Mouse (Mus musculus) WW6 (cell line): ENCODE results near the gene Dek.

Experiments used
- DNase-seq: peaks from one replicate; pipeline ENCODE4 v3.0.0-alpha.2; 2013; ENCODE audit warnings: low read depth, low spot score

Gene Dek

GRCm38 (mm10) chr13:47111185-47111584 lies 5.2 kb upstream of the Dek start:
- DNase-seq: no peak

- no peak for DNase-seq
Observed at GRCm38 (mm10) chr13:47109239-47109638, 3.2 kb upstream of the Dek start.

GRCm38 (mm10) chr13:47106580-47106888 lies 533 bp upstream of the Dek start:
- DNase-seq: no peak

GRCm38 (mm10) chr13:47104856-47105541 lies 1.0 kb downstream of the Dek start:
- DNase-seq: no peak

GRCm38 (mm10) chr13:47104146-47104545 lies 1.9 kb downstream of the Dek start:
- DNase-seq: no peak

- no peak for DNase-seq
Observed at GRCm38 (mm10) chr13:47100587-47100986, 5.4 kb downstream of the Dek start.

GRCm38 (mm10) chr13:47099265-47099664 lies 6.7 kb downstream of the Dek start:
- DNase-seq: no peak

GRCm38 (mm10) chr13:47096591-47096990 lies 9.4 kb downstream of the Dek start:
- DNase-seq: no peak

GRCm38 (mm10) chr13:47093791-47094190 lies 12.2 kb downstream of the Dek start:
- no peak for DNase-seq

GRCm38 (mm10) chr13:47089271-47089670 lies 16.7 kb downstream of the Dek start:
- no peak for DNase-seq

GRCm38 (mm10) chr13:47088433-47088832 lies 17.6 kb downstream of the Dek start:
- DNase-seq: no peak

- no peak for DNase-seq
Observed at GRCm38 (mm10) chr13:47080905-47081505, 25.0 kb downstream of the Dek start.

GRCm38 (mm10) chr13:47078799-47079198 lies 27.2 kb downstream of the Dek start:
- no peak for DNase-seq

GRCm38 (mm10) chr13:47077367-47077766 lies 28.6 kb downstream of the Dek start:
- DNase-seq: no peak

GRCm38 (mm10) chr13:47076156-47076555 lies 29.8 kb downstream of the Dek start:
- no peak for DNase-seq

- no peak for DNase-seq
Observed at GRCm38 (mm10) chr13:47072484-47072883, 33.5 kb downstream of the Dek start.

- no peak for DNase-seq
Observed at GRCm38 (mm10) chr13:47071871-47072270, 34.1 kb downstream of the Dek start.

- no peak for DNase-seq
Observed at GRCm38 (mm10) chr13:47070329-47071080, 35.5 kb downstream of the Dek start.

GRCm38 (mm10) chr13:47067001-47067400 lies 39.0 kb downstream of the Dek start:
- no peak for DNase-seq

- no peak for DNase-seq
Observed at GRCm38 (mm10) chr13:47066516-47066915, 39.5 kb downstream of the Dek start.

GRCm38 (mm10) chr13:47063985-47064760 lies 41.8 kb downstream of the Dek start:
- no peak for DNase-seq

- no peak for DNase-seq
Observed at GRCm38 (mm10) chr13:47062756-47063155, 43.2 kb downstream of the Dek start.
